Mouse (Mus musculus): Measurements from ENCODE around the gene Hpcal1.

Gene Hpcal1

DNA sequence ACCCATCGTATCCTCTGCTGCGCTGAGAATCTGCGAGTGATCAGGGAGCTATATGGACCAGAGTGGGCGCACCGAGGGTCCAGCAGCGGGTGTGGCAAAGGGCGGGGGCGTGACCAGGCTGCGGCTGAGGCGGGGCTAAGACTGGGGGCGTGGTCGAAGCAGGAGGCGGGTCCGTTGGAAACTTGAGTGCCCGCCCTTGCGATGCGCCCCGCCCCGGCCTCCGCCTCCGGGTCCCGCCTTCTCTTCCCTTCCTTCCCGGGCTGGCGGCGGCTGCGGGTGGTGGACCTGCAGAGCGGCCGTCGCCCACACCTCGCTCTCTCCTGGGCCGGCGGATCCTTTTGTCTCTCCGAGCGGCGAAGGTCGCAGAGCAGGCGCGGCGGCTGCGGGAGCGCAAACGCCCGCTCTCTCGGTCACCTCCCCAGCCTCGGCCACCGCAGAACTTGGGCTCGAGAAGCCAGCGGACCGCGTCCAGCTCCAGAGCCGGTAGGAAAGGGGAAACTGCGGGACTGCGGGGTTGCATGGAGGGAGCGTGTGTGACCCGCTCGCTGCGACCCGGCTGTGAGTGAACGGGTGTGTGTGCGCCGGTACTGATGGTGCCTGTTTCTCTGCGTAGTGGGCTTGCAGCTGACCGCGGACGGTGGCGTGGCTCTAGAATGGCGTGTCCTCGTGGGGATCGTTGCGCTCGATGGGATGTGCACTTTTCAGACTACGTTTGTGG, at the start of gene Hpcal1:
Hpcal1 (plus strand) TSS at position 293 of the 718 bp plus-strand sequence.
- DNase-seq (ENCODE audit: low read depth, low spot score), result peak; percentile 84

DNA sequence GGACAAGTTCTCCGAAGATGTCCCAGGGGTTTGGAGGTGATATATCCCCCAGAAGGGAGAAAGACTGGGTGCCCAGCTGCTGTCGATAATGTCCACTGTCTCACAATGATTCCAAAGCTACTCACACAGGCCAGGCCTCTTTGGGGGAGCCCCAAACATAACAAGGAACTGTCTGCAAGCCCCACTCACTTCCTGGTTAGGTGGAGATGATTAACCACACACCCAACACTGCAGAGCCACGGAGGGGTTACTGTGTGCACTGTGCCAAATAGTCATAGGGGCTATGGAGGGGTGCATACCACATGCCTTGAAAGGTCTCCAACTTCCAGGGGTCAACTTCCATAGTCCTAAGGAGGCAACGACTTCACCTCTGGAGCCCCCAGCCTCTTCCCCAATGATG, 49.4 kb upstream of the Hpcal1 start:
- DNase-seq (ENCODE audit: low read depth, low spot score), result no peak

DNA sequence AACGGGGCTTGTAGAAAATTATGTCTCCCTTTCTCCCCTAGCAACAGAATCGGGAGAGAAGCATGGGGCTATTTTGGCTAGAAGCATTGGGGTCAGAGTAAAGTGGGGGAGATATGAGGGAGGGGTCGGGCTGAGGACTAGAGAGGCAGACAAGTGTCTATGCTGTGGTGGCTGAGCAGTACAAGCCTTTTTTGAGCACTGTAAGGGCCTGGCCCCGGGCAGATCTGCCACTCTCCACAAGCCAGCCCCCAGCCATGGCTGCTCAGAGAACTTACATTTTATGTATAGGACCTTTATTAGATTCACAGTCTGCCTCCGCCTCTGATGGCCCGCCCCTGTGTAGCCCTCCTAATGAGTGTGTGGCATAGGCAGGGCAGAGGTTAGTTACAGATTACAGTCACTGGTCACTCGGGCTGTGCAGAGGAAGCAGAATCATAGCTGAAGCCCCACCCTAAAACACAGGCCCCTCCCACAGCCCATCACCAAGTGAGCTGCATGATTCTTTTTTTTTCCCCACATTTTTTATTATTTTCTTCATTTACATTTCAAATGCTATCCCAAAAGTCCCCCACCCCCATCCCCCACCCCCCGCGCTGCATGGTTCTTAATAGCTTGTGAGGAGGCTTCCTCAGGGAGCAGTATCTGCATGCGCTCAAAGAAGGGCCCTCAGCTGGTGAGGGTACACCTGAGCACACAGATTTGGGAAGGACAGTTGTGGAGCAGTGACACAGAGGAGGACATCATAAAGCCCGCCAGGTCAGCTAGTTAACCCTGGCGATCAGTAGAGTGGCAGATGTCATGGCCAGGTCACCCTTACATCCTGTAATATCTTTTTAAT, 46.1 kb upstream of the Hpcal1 start:
- DNase-seq (ENCODE audit: low read depth, low spot score), result no peak

DNA sequence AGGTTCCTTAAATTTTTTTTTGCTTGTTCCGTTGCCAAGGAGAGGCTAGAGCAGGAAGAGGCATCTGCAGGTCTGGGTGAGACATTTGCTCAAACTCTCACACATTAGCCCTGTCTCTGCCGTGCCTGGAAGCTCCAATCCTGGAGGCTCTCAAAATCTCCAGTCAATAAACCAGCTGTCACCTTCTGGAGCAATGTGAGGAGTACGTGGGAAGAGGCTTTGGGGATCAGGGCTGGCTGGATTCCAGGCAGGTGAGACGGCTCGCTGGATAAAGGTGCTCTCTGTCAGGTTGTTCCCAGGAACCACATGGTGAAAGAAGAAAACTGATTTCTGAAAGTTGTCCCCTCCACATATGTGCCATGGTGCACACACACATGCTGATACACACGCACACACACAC, 44.2 kb upstream of the Hpcal1 start:
- DNase-seq (ENCODE audit: low read depth, low spot score), result no peak

DNA sequence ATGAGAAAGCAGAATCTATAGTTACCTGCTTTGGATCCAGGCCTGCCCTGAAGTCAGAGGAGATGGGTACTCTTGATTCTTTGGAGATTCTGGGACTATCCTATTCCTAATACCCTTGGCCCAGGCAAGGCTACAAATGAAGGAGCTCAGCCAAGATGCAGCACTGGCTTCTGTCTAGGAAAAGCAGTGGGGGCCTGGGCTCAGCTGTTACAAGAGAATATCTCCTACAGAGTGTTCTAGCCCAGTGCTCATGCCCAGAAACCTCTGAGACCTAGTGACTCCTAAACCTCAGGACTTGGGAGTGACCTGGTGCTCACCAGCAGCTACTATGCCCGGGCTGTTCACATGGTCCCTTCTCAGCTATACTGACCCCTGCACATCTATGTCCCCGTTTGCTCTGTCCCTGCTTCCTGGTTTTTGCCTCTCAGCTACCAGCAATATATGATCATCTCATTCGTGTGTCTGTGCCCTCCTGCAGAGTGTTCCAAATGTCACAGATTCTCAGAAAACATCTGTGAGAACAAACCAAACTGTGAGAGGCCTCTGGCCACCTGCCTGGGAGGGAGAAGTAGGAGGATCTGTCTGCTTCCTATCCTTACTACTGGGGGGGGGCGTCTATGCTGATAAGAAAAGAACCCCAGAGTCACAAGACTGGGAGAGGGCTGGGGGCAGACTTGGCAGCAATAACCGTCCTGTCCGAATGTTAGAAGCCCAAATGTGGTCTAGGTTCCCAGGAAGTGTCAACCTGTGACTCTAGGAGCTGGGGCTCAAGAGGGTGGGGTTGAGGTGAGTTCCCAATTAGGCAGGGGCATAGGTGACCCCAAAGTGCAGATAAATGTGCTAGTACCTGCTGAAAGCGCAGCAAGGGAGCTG, 39.2 kb upstream of the Hpcal1 start:
- DNase-seq (ENCODE audit: low read depth, low spot score), result no peak

DNA sequence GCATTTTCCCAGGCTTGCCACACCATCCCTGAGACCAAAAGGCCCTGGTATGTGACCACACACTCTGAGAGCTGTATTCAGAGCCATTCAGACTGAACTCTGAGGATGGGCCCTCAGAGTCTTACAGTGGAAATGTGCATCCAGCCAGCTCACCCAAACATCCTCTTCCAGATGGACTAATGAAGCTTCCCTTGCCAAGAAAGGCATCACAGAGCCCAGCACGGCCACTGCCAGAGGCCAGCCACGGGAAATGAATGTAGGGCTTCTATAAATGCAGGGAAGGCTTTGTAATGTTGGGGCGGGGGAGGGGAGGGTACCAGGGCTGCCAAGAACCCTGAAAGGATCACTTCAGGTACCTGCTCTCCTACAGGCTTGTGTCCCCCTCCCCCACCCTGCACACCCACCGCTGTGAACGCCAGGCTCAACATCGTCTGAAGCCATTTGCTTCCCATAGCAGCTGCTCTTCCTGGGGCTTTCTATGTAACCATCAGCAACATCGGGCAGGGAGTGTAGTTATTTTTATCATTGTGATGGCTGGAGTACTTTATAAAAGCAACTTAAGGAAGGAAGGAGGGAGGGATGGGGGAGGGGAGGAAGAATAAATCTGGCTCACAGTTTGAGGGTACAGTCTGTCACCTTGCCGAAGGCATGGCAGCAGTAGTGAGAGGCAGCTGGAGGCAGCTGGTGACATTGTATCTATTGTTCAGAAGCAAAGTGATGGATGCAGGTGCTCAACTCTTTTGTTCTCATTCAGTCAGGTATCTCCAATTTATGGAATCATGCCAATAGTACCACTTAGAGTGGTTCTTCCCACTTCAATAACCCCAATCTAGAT, 38.2 kb upstream of the Hpcal1 start:
- DNase-seq (ENCODE audit: low read depth, low spot score), result no peak

DNA sequence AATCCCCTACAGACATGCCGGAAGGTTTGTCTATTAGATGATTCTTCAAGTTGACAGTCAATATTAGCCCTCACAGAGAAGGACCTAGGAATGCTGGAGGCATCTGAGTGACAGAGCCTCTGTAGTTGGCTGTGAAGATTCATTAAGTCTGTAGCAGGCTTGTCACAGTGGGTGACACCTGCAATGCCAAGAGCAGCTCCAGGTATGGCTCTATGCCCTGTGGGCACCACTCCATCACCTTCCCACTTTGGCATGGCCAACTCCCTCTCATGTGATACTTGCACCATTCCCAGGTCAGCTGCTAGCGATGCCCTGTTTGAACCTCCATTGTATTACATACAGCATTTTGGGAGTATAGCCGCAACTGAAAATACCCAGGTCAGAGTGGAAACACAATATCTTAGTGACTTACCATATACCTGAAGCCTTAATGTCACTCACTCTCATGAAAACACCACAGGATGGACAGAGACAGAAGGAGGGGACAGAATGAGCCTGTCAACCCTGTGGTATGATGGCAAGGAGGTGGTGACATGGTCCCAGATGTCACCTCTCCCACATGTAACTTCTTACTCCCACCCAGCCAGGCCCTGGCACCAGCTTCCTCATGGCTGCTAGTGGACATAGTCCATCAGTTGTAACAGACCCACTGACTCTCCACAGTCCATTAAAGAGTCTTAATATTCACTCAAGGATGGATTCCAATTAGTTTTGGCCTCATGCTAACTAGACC, 37.4 kb upstream of the Hpcal1 start:
- no peak for DNase-seq (ENCODE audit: low read depth, low spot score)

DNA sequence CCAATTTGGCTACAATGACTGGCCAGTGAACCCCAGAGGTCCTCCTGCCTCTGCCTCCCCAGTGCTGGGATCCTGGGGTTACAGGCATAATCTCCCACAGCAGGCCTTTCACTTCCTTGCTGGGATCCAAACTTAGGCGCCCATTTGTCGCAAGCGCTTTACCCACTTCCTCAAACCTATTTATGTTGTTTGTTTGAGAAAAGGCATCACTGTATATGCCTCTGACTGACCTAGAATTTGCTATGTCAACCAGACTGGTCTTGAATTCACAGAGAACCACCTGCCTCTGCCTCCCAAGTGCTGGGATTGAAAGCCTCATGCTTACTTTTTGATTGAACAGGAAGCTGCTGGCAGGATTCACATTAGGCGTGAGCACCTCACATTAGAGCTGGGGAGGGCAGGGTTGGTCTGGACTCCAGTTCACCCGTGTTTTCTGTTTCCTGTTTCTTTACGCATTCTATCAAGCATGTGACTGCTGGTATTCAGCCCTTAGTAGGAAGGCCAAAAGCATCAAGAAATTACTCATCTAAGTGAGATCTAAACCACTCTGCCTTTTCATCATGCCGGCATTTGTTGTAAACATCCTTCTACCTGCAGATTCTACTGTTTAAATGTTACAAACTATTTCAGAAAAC, 33.0 kb upstream of the Hpcal1 start:
- DNase-seq (ENCODE audit: low read depth, low spot score), result no peak

DNA sequence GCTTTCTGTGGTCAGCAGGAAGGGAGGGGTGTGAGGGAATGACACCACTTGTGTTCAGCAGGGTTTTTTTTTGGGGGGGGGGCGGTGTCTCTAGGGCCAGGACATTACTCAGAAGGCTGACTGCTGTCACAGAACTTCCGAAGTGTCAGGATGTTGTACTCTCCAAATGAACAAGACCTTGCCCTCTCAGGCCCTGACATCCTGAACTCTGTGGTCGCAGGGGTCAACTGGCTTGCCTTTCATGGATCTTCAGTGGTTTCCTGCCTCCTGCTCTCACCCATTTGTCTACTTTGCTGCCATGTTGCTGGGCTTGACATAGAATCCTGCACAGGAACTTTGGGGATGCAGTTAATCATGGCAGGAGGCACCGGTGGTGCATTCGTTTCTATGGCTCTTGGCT, 32.1 kb upstream of the Hpcal1 start:
- no peak for DNase-seq (ENCODE audit: low read depth, low spot score)

DNA sequence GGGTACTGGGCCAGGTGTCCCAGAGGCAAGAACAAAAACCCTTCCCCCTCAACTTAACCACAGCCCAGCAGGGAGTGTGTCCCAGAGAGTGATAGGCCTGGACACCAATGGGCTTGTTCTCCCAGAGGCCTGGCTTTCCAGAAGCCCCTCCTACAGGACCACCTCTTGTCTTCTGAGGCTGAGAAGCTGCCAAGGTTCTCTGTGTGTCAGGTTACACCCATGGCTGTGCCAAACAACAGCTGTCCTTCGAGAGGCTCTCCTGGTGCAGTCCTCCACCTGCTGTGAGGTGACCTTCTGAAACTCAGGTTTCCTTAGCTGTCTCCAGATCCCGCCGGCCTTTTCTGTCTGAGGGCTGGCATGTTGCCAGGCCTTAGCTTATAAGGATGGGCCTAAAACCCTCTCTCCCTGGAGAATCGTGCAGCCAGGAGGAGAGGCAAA, 29.2 kb upstream of the Hpcal1 start:
- peak; percentile 13 for DNase-seq (ENCODE audit: low read depth, low spot score)

DNA sequence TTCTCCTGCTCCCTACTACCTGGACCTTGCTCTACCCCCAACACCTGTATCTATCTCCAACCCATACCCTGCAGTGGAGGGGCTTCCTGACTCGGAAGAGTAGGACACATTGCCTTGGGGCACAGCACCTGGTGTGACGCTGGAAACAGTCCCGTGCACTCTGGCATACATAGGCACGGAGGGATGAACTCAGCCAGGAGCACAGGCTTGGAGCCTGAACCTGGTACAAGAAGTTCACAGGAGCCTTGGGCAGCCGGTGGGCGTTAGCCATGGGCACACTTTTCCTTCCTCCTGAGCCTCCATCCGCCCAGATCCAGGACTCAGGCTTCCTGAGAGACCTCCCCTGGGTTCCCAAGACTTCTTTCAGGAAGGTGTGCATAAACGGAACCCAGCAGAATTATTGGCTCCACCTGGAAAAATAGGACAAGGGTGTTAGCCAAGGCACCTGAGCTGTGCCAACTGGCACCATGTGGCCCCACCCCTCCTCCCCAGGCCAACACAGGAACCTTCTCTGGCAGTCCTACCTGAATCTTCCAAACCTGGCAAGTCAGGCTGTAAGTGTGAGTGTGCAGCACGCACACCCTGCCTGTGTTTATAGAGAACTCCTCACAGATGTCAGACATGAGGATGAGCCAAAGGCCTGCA, 26.5 kb upstream of the Hpcal1 start:
- no peak for DNase-seq (ENCODE audit: low read depth, low spot score)

DNA sequence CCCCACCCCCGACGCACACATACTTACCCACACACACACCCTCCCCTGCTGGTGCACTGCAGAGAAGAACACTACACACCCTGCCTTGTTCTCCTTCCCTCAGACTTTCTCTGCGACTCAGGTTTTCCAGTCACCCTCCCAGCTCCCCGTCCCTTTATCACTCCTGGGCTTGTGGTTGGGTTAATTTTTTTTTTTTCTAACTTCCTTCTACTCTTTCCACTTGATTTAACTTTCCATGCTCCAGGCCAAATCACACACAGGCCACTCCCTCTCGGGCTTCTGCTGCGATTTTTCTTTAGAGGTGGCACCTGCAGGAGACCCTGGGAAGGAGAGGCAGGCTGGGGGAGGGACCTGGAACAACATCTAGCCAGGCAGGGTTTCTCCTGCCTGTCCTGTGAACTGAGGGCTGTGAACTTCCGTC, 24.7 kb upstream of the Hpcal1 start:
- no peak for DNase-seq (ENCODE audit: low read depth, low spot score)

DNA sequence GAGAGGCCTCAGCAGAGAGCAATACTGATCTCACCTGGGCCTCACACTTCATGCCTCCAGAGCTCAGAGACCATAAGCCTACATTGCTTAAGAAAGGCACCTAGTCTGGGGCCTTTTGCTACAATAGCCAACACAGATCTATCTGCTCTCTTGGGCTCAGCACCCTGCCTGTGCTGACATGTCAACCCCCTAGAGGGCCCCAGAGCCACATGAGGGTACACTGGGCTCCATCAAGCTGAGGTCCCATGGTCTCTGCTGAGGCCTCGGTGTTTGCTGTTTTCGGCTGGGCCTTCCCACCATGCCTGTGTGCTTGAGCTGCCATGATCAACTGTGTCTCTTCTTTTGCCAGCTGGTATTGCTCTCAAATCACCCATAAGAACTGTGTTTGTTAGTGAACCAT, 24.0 kb upstream of the Hpcal1 start:
- DNase-seq (ENCODE audit: low read depth, low spot score), result no peak

DNA sequence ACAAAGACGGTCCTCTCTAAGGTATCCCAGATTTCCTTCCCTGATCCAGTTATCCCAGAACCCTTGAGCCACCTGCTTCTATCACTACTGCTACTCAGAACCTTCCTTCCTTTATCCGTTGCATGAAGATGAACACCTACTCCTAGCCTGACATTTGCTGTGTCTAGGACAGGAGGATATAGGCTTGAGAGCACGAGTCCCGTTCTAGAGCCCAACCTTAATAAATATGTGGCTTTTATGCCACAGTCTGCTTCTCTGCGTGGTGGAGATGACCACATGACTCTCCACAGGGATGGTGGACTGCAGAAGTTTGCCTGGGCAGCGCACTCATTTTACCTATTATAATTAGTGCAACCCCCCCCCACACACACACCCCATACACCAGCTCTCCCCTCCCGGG, 16.9 kb upstream of the Hpcal1 start:
- no peak for DNase-seq (ENCODE audit: low read depth, low spot score)

DNA sequence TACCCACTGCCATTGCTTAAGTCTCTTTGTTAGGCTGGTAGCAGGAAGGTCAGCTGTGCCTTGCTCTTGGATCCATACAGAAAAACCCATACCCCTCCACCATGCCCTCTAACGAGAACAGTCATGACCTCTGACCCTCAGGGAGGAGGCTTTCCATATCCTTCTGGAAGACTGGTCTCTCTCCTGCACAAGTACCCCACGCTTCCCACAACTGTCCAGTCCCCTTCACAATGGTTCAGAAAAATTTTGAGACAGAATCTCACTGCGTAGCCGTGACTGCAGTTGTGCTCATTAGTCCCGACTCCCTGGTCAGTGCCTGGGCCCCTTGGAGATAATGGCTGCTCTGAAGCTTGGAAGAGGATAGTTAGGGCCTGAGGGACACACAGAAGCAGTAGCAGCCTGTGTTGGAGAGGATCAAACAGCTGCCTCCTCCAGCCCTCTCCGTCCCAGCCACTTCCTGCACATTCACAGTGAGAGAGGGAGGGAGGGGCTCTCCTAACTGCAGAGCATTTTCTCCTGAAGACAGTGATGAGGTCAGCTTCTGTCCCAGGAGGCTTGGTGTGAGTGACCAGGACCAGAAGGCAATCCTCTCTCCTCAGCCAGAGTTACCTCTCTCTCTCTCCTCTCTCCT, 16.4 kb upstream of the Hpcal1 start:
- DNase-seq (ENCODE audit: low read depth, low spot score), result no peak

DNA sequence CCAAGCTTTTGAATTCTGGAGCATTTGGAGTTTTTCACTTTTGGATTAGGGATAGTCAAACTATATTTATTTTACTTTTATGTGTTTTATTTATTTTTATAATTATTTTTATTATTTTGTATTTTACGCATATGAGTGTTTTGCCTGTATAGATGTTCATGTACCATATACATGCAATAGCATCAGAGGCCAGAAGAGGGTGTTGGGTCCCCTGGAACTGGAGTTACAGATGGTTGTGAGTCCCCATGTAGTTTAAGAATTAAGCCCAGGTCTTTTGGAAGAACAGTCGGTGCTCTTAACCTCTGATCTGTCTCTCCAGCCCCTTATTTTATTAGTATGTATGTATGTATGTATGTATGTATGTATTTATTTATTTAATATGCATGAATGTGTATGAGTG, 12.9 kb upstream of the Hpcal1 start:
- DNase-seq (ENCODE audit: low read depth, low spot score), result no peak

DNA sequence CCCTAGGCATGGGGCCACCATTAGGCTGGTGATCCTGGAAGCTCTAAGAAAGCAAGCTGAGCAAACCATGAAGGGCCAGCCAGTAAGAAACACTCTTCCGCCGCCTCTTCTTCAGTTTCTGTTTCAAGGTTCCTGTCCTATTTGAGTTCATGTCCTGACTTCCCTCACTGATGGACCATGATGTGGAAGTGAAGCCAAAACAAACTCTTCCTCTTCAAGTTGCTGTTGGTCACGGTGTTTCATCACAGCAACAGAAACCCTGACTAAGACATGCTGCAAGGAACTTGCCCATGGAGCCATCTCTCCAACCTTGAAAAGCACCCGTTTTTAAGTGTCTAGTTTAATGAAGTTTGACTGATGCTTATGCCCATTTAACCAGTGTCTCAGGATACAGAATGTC, 11.1 kb upstream of the Hpcal1 start:
- DNase-seq (ENCODE audit: low read depth, low spot score), result no peak

DNA sequence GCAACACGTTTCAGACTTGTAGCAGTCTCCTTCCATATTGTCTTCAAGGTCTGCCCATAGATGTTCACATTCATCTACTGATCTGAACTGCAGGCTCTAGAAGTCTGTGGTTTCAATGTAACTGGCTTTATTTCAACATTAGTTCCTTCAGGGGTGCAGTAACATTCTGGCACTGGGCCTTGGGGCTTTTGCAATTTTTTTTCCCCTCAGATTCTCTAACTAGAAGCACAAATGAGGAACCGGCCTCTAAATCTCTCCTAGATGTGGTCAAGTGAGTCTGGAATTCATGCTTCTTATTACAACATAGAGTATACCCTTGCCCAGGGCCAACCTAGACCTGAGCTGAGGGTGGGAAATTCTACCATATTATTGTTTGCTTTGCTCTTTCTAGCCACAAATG, 8.5 kb upstream of the Hpcal1 start:
- DNase-seq (ENCODE audit: low read depth, low spot score), result no peak

DNA sequence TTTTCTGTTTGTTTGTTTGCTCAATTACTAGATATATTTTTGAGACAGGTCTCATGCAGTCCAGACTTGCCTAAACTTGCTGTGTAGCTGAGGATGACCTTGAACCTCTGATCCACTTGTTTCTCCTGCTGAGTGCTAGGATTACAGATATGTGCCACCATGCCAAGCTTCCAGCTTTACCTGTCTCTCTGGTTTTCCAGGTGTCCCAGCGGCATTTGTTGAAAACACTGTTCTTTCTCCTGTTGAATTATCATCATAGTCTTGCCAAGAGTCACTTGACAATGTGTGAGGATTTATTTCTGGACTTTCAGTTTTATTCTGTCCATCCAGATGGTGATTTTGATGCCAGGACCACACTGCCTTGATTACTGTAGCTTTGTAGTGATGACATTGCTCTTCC, 6.3 kb upstream of the Hpcal1 start:
- DNase-seq (ENCODE audit: low read depth, low spot score), result no peak

Measured in embryo, embryonic 11.5 days (tissue).